Mouse (Mus musculus): ENCODE data around the gene Rps7. TPM values are rescaled to one million over a fixed set of nuclear protein-coding genes. Genes with fewer than 3 reads are reported as not detected.

The Rps7 gene
- polyA plus RNA-seq, 1 experiment from 2014 or later = 1,086 TPM

DNA sequence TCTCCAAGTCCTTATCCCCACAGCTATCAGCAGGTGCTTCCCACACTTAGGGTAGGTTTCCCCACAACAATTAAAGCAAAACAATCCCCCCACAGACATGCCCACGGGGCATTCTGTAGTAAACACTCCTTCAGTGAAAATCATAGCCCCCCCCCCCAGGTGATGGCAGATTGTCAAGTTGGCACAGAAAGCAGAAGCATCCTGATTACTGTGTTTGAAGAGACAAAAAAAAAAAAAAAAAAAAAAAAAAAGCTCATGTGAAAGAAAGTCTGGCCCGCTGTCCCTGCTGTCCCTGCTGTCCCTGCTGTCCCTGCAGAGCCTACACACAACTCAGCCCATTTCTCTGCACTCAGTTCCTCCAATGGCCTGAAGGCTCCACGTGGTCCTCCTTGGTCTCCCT, 51.7 kb downstream of the Rps7 start:
- no peaks in the 10 kb centered on the region for H3K27me3 ChIP-seq (replicated peaks; ENCODE audit: control insufficient read depth, insufficient read depth, low read length)

GRCm38 (mm10) chr12:28582423-28582822, 53.3 kb downstream of the Rps7 start, which contains the start of gene Allc:
Gene Allc, minus strand, starts transcription at chr12:28582523.
- Histone ChIP-seq H3K4me2 (ENCODE audit: low read length) (no peak within 1 kb of the TSS), H3K27me3 (replicated peaks; ENCODE audit: control insufficient read depth, insufficient read depth, low read length) (no peaks in the 10 kb centered on the region), H3K4me3 (ENCODE audit: low read depth, low read length) (no peak within 1 kb of the TSS), H3K9ac (ENCODE audit: low read length) (no peak within 1 kb of the TSS), H3K9me3 (ENCODE audit: control insufficient read depth, low read length) (no peaks in the 10 kb centered on the region), H3K27ac (ENCODE audit: low read depth) (no peak within 1 kb of the TSS), H3K36me3 (ENCODE audit: control insufficient read depth, insufficient read depth, low read length) (no peaks in the 10 kb centered on the region), H3K4me1 (replicated peaks; ENCODE audit: control insufficient read depth, insufficient read depth, low read length) (no peaks in the 10 kb centered on the region)
- DNase-seq (ENCODE audit: low spot score) = no peak
- ATAC-seq (replicated peaks; ENCODE audit: low FRiP score, low TSS enrichment, low read depth) = no peak
- 75% methylated on average over 8 of the region's 8 CpGs for WGBS

More for the DNA sequence above, 51.7 kb downstream of the Rps7 start:
- Histone ChIP-seq H3K36me3 (ENCODE audit: control insufficient read depth, insufficient read depth, low read length) (no peaks in the 10 kb centered on the region), H3K9ac (ENCODE audit: low read length) (no peak overlapping the region), H3K27ac (ENCODE audit: low read depth) (no peak overlapping the region), H3K9me3 (ENCODE audit: control insufficient read depth, low read length) (no peaks in the 10 kb centered on the region), H3K4me2 (ENCODE audit: low read length) (no peak overlapping the region), H3K4me1 (replicated peaks; ENCODE audit: control insufficient read depth, insufficient read depth, low read length) (no peaks in the 10 kb centered on the region), H3K4me3 (ENCODE audit: low read depth, low read length) (no peak overlapping the region)
- 55% methylated on average over 3 of the region's 3 CpGs for WGBS
- DNase-seq (ENCODE audit: low spot score) = no peak
- no peak for ATAC-seq (replicated peaks; ENCODE audit: low FRiP score, low TSS enrichment, low read depth)

Small RNA genes within 50 kb of the gene (microRNA-seq; reads per million reads assigned to microRNA genes)
- not detected for gene Mir6937

Other genes with a start within 250 kb of the Rps7 start
- gene Dcdc2c, start 83.6 kb downstream of the Rps7 start, polyA plus RNA-seq (2014; fragmentation: Nextera tagmentation; extraction: Ambion mirVana) = 0.12 TPM in 2 replicates
- not detected in 2 replicates for gene Allc, start 53.4 kb downstream of the Rps7 start, polyA plus RNA-seq (2014; fragmentation: Nextera tagmentation; extraction: Ambion mirVana)
- gene Colec11, start 12.6 kb downstream of the Rps7 start, polyA plus RNA-seq (2014; fragmentation: Nextera tagmentation; extraction: Ambion mirVana) = 1.1 and 1.2 TPM in 2 replicates
- 29.2 and 30.0 TPM in 2 replicates for gene Rnaseh1, start 13.6 kb upstream of the Rps7 start, polyA plus RNA-seq (2014; fragmentation: Nextera tagmentation; extraction: Ambion mirVana)
- 76.4 and 78.7 TPM in 2 replicates for gene Adi1, start 39.3 kb upstream of the Rps7 start, polyA plus RNA-seq (2014; fragmentation: Nextera tagmentation; extraction: Ambion mirVana)
- gene Trappc12, start 114.5 kb upstream of the Rps7 start, polyA plus RNA-seq (2014; fragmentation: Nextera tagmentation; extraction: Ambion mirVana) = 40.9 and 43.5 TPM in 2 replicates
- gene Eipr1, start 115.8 kb upstream of the Rps7 start, polyA plus RNA-seq (2014; fragmentation: Nextera tagmentation; extraction: Ambion mirVana) = 31.0 and 32.4 TPM in 2 replicates

Measured in intestine, embryonic 14.5 days (tissue).